Mouse (Mus musculus) intestine, embryonic 16.5 days (tissue): ENCODE measurements around the gene Lrrc9. TPM values are rescaled to one million over a fixed set of nuclear protein-coding genes. Genes with fewer than 3 reads are reported as not detected.

ENCODE experiments used
- ATAC-seq: fragments of 200-750 bp; cut with Nextera tagmentation; 2 replicates; pipeline ENCODE4 v1.8.0; 2017; ENCODE audit warnings: moderate TSS enrichment, moderate library complexity
- H3K27ac ChIP-seq: fragments of 300-500 bp; sonication (generic); 2 replicates; pipeline ENCODE4 v1.5.1; 2014; ENCODE audit warnings: mild to moderate bottlenecking, low read length
- H3K27me3 ChIP-seq: fragments of 300-500 bp; sonication (generic); replicated peaks from 2 replicates; pipeline ENCODE4 v1.6.1; 2014; ENCODE audit warnings: low read length, control low read depth, mixed read lengths; ENCODE audit not compliant: control insufficient read depth, insufficient read depth
- H3K36me3 ChIP-seq: fragments of 300-500 bp; sonication (generic); 2 replicates; pipeline ENCODE4 v1.6.1; 2014; ENCODE audit warnings: low read length, control low read depth; ENCODE audit not compliant: control insufficient read depth, insufficient read depth
- H3K4me1 ChIP-seq: fragments of 300-500 bp; sonication (generic); 2 replicates; pipeline ENCODE4 v1.6.1; 2014; ENCODE audit warnings: low read length, control low read depth, mixed read lengths; ENCODE audit not compliant: control insufficient read depth, insufficient read depth
- H3K4me2 ChIP-seq: fragments of 300-500 bp; sonication (generic); 2 replicates; pipeline ENCODE4 v1.6.1; 2014; ENCODE audit warnings: low read depth, low read length, control low read depth
- H3K4me3 ChIP-seq: fragments of 300-500 bp; sonication (generic); 2 replicates; pipeline ENCODE4 v1.5.1; 2014; ENCODE audit warnings: mild to moderate bottlenecking, low read length
- H3K9ac ChIP-seq: fragments of 300-500 bp; sonication (generic); 2 replicates; pipeline ENCODE4 v1.6.1; 2014; ENCODE audit warnings: low read depth, low read length
- H3K9me3 ChIP-seq: fragments of 300-500 bp; sonication (generic); 2 replicates; pipeline ENCODE4 v1.6.1; 2016; ENCODE audit warnings: low read length, control low read depth; ENCODE audit not compliant: control insufficient read depth
- WGBS: fragments of 180-500 bp; shearing (Covaris S2); extraction: QIAGEN DNeasy Blood & Tissue Kit; methylation state at CpG from one replicate; pipeline ENCODE4 v1.1.7; 2014; 5-methylcytosine and 5-hydroxymethylcytosine counted together
- polyA plus RNA-seq: library from polyadenylated mRNA; unstranded; fragments of >200 nt; fragmentation: Nextera tagmentation; extraction: Ambion mirVana; gene quantifications from 2 replicates; pipeline ENCODE4 v1.2.1, GENCODE M21; 2015

Gene Lrrc9
- polyA plus RNA-seq, 1 experiment from 2014 or later, result 0.13 TPM

DNA sequence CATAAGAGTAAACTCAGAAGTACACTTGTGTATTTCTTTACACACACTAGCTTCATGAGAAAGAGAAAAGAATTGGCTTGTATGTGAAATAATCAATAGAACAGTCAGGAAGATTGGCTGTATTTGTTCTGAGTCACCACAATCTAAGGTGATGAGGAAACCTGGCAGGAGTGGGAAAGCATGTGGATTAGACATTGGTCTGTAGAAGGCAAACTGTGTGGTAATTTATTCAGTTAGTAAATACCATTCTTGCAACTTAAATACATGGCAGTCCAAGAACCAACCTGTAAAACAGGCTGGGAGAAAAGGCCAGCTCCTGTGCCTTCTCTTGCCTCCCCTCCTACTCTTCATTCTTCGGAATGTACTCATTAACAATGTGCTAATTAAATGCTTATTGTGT, 25.6 kb downstream of the Lrrc9 start:
- Histone ChIP-seq H3K36me3 (no peaks in the 10 kb centered on the region), H3K9me3 (no peaks in the 10 kb centered on the region), H3K4me1 (no peaks in the 10 kb centered on the region), H3K4me2 (no peak overlapping the region), H3K27me3 (no peaks in the 10 kb centered on the region), H3K4me3 (no peak overlapping the region), H3K9ac (no peak overlapping the region), H3K27ac (no peak overlapping the region)
- ATAC-seq, result no peak
- 90% methylated on average over 1 of the region's 1 CpGs for WGBS

DNA sequence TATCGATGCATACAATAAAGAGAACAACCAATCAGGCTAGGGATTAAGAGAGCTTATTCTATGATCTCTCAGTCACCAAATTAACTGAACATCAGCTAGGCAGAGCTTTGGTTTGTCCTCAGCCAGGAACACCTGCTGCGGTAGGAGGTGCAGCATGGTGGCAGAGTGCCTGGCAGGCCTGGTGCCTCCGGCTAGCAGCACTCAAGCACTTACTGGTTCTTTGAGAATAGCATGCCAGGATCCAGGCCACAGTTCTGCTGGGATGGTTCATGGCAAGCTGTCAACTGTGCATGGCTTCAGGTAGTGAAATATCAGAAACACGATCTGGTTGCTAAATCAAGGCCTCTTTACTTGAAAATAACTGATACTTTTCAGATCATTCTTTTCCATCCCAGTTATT, 26.1 kb downstream of the Lrrc9 start:
- Histone ChIP-seq H3K27me3 (no peaks in the 10 kb centered on the region), H3K4me3 (no peak overlapping the region), H3K36me3 (no peaks in the 10 kb centered on the region), H3K4me1 (no peaks in the 10 kb centered on the region), H3K27ac (no peak overlapping the region), H3K9ac (no peak overlapping the region), H3K9me3 (no peaks in the 10 kb centered on the region), H3K4me2 (no peak overlapping the region)
- WGBS, result 93% methylated on average over 4 of the region's 4 CpGs
- no peak for ATAC-seq

DNA sequence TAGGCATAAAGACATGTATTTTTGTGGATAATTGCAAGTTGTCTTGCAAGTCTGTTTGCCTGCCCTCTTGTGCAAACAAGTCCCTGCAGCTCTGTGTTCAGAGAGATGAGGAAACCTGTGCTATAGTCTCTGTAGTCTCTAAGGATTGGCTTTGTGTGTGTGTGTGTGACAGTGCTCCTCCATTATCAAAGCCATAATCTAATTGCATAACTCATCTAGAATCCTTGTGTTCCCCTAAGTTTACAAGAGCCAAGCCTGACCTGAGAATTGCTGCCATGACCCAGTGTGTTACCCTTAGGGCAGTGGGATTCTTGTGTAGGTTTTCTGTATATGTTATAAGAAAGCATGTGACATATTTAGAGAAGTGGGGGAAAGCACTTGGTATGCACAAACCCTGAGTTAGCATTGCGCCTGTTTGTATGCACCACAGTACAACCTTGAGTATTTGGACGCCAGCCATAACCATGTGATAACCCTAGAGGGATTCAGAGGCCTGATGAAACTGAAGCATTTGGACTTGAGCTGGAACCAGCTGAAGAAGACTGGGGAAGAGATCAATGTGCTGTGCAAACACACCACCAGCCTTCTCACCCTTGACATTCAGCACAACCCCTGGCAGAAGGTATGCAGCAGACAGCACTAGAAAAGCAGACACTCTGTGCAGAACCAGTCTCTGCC, 35.2 kb downstream of the Lrrc9 start:
- no peaks in the 10 kb centered on the region for H3K9me3 ChIP-seq
- H3K4me3 ChIP-seq, result no peak overlapping the region
- H3K4me1 ChIP-seq, result no peaks in the 10 kb centered on the region
- no peak overlapping the region for H3K4me2 ChIP-seq
- H3K27ac ChIP-seq, result no peak overlapping the region
- H3K27me3 ChIP-seq, result no peaks in the 10 kb centered on the region
- no peak overlapping the region for H3K9ac ChIP-seq
- ATAC-seq, result no peak
- H3K36me3 ChIP-seq, result no peaks in the 10 kb centered on the region
- 65% methylated on average over 2 of the region's 2 CpGs for WGBS

DNA sequence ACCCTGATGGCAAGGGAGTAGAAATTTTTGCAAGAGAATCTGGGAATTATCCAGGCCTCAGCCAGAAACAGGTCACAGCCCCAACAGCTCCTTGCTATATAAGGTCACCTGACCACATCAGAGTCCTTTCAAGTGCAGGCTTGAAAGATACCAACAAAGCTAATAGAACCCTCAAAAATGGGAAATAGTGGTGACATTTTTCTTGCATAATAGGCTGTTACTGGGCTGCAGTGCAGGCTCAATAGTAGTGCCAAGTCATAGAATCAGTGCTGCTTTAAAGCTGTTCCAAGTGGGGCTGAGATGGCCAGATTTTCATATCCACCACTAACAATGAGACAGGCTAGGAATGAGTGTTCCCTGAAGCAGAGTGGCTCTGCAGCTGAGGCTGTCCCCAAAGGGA, 40.6 kb downstream of the Lrrc9 start:
- no peaks in the 10 kb centered on the region for H3K36me3 ChIP-seq
- H3K9ac ChIP-seq, result no peak overlapping the region
- no peak overlapping the region for H3K27ac ChIP-seq
- no peak overlapping the region for H3K4me3 ChIP-seq
- no peaks in the 10 kb centered on the region for H3K27me3 ChIP-seq
- no peak overlapping the region for H3K4me2 ChIP-seq
- no peak for ATAC-seq
- H3K4me1 ChIP-seq, result no peaks in the 10 kb centered on the region
- H3K9me3 ChIP-seq, result no peaks in the 10 kb centered on the region

DNA sequence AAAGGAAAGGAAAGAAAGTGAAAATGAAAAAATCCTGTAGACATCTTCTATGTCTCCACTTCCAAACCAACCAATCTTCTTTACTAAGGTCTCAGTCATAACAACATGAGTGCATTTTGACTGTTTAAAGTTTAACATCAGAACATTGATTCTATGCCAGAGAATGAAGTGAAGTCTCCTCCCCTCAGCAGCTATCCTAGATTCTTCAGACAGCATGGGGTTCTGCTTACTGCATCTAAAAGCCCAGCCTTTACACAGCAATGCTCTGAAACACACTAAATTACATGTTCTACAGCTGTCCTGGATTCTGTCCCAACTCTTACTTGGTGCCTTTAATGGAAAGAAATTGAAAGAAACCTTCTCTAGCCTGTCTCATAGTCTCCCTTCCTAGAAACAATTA, 43.2 kb downstream of the Lrrc9 start:
- no peak overlapping the region for H3K4me3 ChIP-seq
- H3K9ac ChIP-seq, result no peak overlapping the region
- ATAC-seq, result no peak
- H3K4me2 ChIP-seq, result no peak overlapping the region
- no peaks in the 10 kb centered on the region for H3K36me3 ChIP-seq
- H3K4me1 ChIP-seq, result no peaks in the 10 kb centered on the region
- H3K27ac ChIP-seq, result no peak overlapping the region
- no peaks in the 10 kb centered on the region for H3K27me3 ChIP-seq
- H3K9me3 ChIP-seq, result no peaks in the 10 kb centered on the region

DNA sequence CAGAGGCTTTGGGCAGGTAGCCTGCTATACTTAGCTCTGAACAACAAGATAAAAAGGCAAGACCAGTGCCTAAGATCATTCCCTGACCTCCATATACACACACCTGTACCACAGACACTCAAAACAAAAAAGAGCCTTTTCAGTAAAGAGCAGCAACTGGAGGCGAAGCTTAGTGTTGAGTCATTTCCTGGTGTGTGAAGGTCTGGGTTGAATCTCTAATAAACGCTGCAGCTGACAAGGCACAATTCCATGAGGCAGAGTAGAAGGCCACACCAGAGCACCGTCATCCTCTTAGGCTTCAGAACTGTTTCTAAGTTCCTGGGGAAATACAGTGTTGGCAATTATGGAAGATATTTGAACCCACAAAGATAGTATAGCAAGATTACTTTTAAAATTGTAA, 45.8 kb downstream of the Lrrc9 start:
- H3K9ac ChIP-seq, result no peak overlapping the region
- H3K4me3 ChIP-seq, result no peak overlapping the region
- 64% methylated on average over 3 of the region's 3 CpGs for WGBS
- no peaks in the 10 kb centered on the region for H3K27me3 ChIP-seq
- no peak overlapping the region for H3K27ac ChIP-seq
- no peaks in the 10 kb centered on the region for H3K9me3 ChIP-seq
- H3K4me2 ChIP-seq, result no peak overlapping the region
- H3K36me3 ChIP-seq, result no peaks in the 10 kb centered on the region
- H3K4me1 ChIP-seq, result no peaks in the 10 kb centered on the region
- ATAC-seq, result no peak

DNA sequence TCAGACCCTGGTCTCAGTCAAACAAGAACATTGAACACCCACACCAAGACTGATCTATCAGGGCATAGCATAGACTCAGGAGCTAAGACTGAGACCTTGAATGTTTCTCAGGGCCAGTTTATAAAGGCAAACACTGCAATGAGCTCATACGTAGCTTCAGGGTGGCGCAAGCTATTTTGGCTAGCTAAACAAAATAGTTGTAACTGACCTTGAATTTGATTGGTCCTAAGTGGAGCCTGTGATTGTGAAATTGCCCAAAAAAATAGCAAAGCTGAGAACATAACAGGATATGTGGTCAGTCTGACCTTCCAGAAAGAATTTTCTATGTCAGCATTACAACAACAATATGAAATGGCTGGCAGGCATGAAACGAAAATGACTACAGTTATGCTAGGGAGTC, 48.3 kb downstream of the Lrrc9 start:
- WGBS, result 70% methylated on average over 3 of the region's 3 CpGs
- H3K4me1 ChIP-seq, result no peaks in the 10 kb centered on the region
- no peak overlapping the region for H3K4me3 ChIP-seq
- H3K4me2 ChIP-seq, result no peak overlapping the region
- H3K36me3 ChIP-seq, result no peaks in the 10 kb centered on the region
- H3K9ac ChIP-seq, result no peak overlapping the region
- H3K27ac ChIP-seq, result no peak overlapping the region
- no peaks in the 10 kb centered on the region for H3K9me3 ChIP-seq
- ATAC-seq, result no peak
- H3K27me3 ChIP-seq, result no peaks in the 10 kb centered on the region

DNA sequence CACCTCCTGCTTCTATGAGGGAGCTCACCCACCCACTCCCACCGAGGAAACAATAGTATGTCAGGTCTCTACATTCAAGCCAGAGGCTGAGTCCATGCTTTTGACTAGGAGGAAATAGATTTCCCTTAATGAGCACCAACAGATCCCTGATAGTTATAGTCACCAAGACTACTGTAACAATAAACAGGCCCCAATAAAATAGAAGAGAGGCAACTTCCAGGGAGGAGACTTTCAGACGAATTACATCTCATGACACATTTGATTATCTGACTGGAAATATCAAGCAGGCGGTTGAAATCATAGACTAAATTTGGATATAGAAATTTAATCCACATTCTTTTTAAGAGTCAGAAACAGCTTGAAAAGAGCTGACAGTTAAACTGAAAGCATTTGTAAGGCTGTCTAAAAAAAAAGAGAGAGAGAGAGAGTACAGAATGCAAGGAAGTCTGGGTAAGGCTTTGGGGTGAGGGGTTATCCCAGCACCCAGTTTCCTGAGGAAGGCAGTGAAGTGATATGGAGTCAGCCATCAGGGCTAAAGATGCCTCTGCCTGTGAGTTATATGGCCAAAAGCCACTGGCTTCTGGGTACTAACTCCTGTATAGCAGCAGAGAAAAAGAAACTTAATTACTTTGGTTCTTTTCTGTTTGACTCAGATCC, 49.5 kb downstream of the Lrrc9 start:
- Histone ChIP-seq H3K9me3 (no peaks in the 10 kb centered on the region), H3K4me3 (no peak overlapping the region), H3K27me3 (no peaks in the 10 kb centered on the region), H3K9ac (no peak overlapping the region), H3K36me3 (no peaks in the 10 kb centered on the region), H3K4me2 (no peak overlapping the region), H3K27ac (no peak overlapping the region), H3K4me1 (no peaks in the 10 kb centered on the region)
- no peak for ATAC-seq
- 61% methylated on average over 3 of the region's 3 CpGs for WGBS

DNA sequence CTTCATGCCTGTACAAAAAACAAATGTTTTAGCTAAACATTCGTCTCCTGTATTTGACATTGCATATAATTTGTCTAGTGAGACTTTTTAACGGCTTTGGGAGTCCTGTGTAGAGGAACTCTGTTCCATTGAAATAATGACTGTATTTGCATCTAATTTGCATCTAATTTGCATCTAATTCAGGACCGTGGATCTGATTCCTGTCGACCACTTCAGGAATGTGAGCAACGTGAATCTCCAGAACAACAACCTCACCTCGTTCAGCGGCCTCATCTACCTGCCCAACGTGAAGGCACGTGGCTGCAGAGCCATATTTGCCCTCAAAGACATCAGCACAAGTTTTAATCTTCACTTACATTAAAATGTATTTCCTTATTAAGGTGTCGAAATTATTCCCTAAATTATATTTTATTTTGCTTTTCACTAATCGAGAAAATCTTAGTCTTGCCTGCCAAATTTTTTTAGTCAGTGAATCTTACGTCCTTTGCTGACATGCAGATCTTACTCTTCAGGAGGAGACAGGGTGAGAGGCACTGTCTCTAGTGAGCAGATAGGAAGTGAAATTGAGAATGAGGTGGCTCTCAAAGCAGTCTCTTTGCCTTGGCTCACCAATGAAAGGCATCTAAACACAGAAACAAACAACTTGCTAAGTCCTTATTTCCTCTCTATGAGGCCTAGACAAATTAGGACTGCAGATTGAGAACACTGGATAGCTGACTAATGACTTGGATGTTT, 55.4 kb downstream of the Lrrc9 start:
- Histone ChIP-seq H3K36me3 (no peaks in the 10 kb centered on the region), H3K27me3 (no peaks in the 10 kb centered on the region), H3K4me2 (no peak overlapping the region), H3K9ac (no peak overlapping the region), H3K27ac (no peak overlapping the region), H3K4me1 (no peaks in the 10 kb centered on the region), H3K4me3 (no peak overlapping the region), H3K9me3 (no peaks in the 10 kb centered on the region)
- WGBS, result 72% methylated on average over 12 of the region's 12 CpGs
- no peak for ATAC-seq
